Mouse (Mus musculus): ENCODE data around the gene Fam49a. TPM values are rescaled to one million over a fixed set of nuclear protein-coding genes. Genes with fewer than 3 reads are reported as not detected.
A peak's percentile ranks its signal among the peaks of the same experiment; 100 is the strongest.

The Fam49a gene
- total RNA-seq, 4 experiments from 2014 or later = 6.3 to 8.3 (median 6.8) TPM

DNA sequence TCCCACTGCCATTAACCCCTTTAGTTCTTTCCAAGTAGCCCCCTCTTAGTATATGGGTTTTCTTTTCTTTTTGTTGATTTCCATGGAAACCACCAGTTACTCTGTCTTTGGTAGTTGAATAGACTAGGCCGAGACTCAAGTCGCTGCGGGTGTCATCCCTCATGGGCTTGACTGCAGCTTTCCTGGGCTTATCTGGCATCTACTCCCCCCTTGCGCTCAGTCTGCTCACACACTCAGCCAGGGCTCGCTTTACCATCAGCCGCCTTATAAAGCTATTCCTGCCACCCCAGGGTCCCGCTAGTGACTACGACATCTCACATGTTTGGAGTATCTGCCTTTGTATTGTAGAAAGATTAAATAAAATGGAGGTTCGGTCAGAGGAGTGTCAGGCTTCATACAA, 94.1 kb downstream of the Fam49a start:
- no peak for DNase-seq (ENCODE audit: low spot score)

DNA sequence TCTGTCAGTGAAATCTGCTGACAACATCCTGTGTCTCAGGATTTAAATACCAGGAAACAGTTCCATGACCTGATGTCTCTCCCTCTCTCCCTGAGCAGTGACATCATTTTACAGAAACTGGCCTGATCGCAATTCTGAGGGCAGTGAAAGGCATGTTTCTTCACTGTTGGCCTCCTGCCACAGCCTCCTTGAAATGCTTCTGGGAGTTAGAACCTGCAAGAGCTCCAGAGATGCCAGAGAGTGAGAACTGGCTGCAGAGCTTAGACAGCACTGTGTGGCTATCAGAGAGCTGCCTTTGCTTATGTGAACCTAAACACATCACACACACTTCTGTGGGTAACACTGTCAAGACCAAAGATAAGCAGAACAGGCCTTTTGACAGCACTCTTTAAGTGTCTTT, 94.5 kb downstream of the Fam49a start:
- DNase-seq (ENCODE audit: low spot score) = peak; percentile 13

GRCm38 (mm10) chr12:12356946-12357345, 95.0 kb downstream of the Fam49a start:
- no peak for DNase-seq (ENCODE audit: low spot score)

DNA sequence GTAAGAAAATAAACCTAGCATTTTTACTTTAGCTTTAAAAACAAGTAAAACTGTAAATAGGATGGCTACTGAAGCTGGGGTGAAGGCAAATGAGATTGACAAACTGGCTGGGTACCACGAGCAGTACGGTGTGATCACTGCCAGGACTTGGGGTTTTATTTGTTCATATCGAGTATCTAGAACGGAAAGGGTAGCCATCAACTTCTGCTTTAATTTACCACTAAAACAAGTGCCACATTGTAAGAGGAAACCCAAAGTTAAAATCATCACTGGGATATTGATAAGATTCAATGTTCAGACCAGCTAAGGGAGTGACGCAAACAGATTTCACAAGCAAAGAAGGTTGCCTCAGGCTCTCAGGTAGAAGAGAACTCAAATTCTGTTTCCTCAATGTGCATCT, 98.0 kb downstream of the Fam49a start:
- no peak for DNase-seq (ENCODE audit: low spot score)

DNA sequence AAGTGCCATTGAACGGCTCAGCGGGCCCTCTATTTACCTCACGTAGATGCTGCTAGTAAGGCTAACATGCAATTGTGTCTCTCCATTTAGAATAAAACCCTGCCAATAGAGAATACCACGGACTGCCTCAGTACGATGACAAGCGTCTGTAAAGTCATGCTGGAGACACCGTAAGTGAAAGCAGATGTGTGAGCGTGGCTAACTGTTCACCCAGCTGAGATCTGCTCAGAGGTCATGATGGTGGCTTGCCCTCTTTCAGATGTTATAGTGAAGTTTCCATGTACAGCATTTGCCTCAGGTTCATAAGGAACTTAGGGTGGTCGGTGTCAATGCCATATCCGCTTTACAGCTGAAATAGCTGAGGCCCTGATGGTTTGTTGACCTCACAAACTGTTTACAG, 100.4 kb downstream of the Fam49a start:
- DNase-seq (ENCODE audit: low spot score) = no peak

DNA sequence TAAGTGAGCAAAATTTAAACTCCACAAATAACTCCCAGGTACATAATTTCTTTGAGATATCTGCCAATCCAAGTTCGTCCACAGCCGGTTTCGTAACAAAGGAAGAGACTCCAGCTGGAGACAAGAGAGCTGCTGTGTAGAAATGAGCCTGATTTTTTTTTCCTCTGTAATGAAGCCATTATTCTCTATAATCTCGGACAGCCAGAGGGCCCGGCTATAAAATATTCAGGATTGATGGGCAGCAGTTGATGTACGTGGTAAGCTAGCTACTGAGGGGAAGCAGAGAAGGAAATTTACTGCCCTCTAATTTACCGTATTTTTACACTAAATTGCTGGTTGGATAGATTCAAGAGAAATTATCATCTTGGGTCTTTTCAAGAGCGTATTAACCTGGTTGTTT, 102.3 kb downstream of the Fam49a start:
- no peak for DNase-seq (ENCODE audit: low spot score)

DNA sequence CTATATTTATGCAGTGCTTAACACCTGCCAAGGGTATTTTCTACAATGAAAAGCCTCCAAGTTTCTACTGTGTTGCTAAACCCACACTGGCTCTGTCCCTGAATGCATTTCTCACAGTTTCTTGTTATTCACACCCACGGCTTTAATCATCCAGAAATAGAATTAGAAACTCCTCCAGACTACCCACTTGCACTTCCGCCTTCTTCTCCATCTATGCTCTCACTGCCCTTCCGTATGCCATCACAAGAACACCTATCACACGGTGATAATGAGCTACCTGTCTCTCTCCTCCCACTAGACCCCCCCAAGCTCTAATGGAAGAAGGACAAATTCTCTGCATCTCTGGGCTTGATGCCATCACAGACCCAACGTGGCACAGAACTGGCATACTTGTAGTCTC, 105.5 kb downstream of the Fam49a start:
- no peak for DNase-seq (ENCODE audit: low spot score)

- DNase-seq (ENCODE audit: low spot score) = no peak
Observed at GRCm38 (mm10) chr12:12373111-12373862, 111.3 kb downstream of the Fam49a start.

GRCm38 (mm10) chr12:12379056-12379455, 117.1 kb downstream of the Fam49a start:
- DNase-seq (ENCODE audit: low spot score) = no peak

GRCm38 (mm10) chr12:12389271-12389670, 127.3 kb downstream of the Fam49a start:
- DNase-seq (ENCODE audit: low spot score) = no peak

- peak; percentile 27 for DNase-seq (ENCODE audit: low spot score)
Observed at GRCm38 (mm10) chr12:12396224-12396623, 134.3 kb downstream of the Fam49a start.

- DNase-seq (ENCODE audit: low spot score) = peak; percentile 64
Observed at GRCm38 (mm10) chr12:12401051-12401465, 139.1 kb downstream of the Fam49a start.

DNA sequence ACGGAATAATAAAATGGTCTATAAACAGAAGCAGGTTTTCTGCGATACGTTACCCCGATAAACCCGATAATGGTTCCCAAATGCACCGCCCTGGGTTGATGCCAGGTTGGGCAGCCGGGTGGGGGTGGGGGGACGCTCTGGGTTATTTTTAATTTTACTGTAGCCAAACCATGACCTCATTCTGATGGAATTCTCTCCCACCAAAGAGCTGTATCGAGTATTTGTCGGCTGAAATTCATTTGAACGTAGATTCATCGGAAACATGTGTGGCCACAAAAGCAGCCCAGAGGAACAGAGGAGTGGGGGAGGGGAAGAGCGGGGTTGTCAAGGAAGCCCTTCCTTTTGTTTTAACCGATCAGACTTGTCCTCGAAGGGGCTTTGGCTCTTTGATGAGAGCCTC, 139.6 kb downstream of the Fam49a start:
- DNase-seq (ENCODE audit: low spot score) = peak; percentile 4

- no peak for DNase-seq (ENCODE audit: low spot score)
Observed at GRCm38 (mm10) chr12:12405491-12406110, 143.7 kb downstream of the Fam49a start.

GRCm38 (mm10) chr12:12409044-12409443, 147.1 kb downstream of the Fam49a start:
- DNase-seq (ENCODE audit: low spot score) = no peak

GRCm38 (mm10) chr12:12412674-12413073, 150.7 kb downstream of the Fam49a start:
- peak; percentile 75 for DNase-seq (ENCODE audit: low spot score)

GRCm38 (mm10) chr12:12420423-12420822, 158.5 kb downstream of the Fam49a start:
- no peak for DNase-seq (ENCODE audit: low spot score)

DNA sequence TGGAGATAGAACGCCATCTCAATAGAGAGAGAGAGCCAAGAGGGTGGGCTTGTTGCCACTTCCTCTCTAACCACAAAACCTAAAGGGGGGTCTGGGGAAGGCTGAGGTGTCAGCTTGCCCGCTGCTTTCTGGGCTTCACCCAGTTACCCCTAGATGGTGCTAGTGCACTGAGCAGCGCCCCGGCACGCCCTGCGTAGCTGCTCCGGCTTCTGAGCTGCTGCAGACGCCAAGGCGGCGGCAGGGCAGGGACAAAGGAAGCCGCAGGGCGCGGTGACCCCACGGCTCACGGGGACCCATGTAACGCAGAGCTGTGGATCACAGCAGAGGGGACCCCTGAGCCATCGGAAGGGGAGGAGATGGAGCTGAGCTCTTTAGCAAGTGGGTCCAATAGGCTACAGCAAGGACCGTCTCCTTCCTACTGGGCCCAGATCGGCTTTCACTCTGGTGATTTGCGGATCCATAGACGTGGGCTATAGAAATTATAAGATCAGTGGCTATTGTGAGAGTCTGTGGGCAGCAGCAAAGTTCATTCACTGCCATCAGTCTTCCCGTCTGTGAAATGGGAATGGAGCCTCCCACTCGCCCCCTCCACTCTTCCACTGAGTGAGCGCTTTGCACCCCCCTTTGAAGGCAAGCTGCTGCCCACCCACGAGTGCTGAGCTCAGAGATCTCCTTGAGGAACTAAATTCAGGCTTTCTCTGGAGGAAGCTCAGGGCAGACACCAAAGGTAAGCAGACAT, 159.1 kb downstream of the Fam49a start:
- DNase-seq (ENCODE audit: low spot score) = peak; percentile 75

DNA sequence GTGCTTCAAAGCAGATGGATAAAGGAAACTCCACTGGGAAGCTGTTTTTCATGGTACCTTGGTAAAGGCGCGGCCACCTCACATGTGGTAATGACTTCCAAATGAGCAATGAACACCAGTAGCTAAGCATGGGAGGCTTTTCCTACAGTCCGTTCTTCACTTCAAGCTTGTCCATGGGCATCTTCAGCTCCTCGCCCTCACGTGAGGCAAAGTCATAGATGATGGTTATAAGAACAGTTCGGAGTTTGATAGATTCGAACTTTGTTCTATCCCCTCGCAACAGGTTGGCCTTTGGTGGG, 159.6 kb downstream of the Fam49a start:
- DNase-seq (ENCODE audit: low spot score) = no peak

DNA sequence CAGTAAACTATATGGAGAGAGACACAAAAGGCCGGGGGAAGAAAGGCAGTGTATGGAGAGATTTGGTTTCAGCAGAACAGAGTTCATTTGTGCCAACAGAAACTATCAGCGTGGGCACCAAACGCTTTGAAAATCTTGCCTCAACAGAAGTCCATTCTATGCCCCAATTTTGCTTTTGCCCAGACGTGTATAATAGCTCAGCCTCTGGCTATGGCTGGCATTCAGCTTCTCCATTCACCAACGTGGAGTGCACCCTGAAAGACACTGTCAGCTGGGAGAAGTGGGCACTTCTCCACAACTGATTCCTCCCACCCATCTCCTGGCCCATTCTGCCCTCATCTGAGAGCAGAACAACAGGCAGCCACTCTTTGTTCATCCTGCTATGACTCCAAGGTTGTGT, 163.2 kb downstream of the Fam49a start:
- DNase-seq (ENCODE audit: low spot score) = no peak

DNA sequence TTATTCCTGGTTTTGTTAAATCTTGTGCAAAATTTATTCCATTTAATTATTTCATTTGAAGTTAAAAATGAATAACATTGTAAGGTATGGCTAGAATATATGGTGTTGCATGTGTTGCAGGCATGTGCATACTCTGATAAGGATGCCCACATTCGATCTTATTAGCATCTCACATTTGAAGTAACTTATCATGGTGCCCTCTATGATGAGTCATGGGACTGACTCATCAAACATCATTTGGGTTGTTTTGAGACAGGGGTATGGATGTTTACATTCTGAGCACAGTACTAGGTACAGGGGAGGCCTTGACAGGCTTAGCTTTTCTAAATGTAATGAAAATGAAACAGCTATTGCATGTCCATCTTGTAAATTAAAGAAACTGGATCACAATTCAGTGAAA, 165.3 kb downstream of the Fam49a start:
- DNase-seq (ENCODE audit: low spot score) = no peak

DNA sequence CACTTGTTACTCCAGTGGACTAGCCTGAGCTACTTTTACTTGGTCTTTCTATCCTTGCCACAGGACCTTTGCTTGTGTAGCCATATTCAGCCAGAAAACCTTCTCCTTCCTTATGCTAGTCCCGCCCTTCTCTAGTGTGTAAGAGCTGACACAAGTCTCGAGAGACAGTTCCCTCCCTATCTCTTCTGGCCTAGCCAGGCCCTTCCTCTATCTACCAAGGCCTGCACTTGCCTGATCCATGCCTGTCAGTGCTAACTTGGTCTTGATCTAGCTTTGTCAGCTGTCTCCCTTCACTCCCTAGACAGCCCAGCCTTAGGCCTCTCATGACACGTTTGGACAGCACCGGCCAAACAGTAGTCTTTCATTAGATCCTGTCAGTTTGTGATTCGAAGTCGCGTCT, 166.9 kb downstream of the Fam49a start:
- no peak for DNase-seq (ENCODE audit: low spot score)
